Mouse (Mus musculus): ENCODE measurements around the gene Zcchc14.

- no peak for TF ChIP-seq NRF1 (IDR thresholded peaks at IDR 0.05; ENCODE audit: low read depth, low read length)
- TF ChIP-seq POLR2A (IDR thresholded peaks at IDR 0.05; ENCODE audit: low read depth, low read length) = no peak
- no peak for TF ChIP-seq SIN3A (IDR thresholded peaks at IDR 0.05; ENCODE audit: low read length)
- no peak for TF ChIP-seq TCF12 (IDR thresholded peaks at IDR 0.05; ENCODE audit: low read depth, low read length)
- no peak for TF ChIP-seq CTCF (conservative IDR thresholded peaks at IDR 0.05 in 1 of 2, IDR thresholded peaks at IDR 0.05 in 1 of 2; ENCODE audit: low read depth in 2 of 2, low read length in 2 of 2)
- TF ChIP-seq POLR2AphosphoS2 (IDR thresholded peaks at IDR 0.05; ENCODE audit: low read depth, low read length) = no peak
- no peak for TF ChIP-seq NELFE (IDR thresholded peaks at IDR 0.05; ENCODE audit: low read depth, low read length)
- no peak for TF ChIP-seq EP300 (IDR thresholded peaks at IDR 0.05; ENCODE audit: low read length)
Observed at GRCm38 (mm10) chr8:121593293-121593692, 59.4 kb downstream of the Zcchc14 start.

All from CH12.LX (cell line).